Mouse (Mus musculus) CD4-positive naive resting alpha-beta T cell, adult 57 days (primary cell): ENCODE results near the gene Hist1h2ah. TPM values are rescaled to one million over a fixed set of nuclear protein-coding genes. Genes with fewer than 3 reads are reported as not detected.

Experiments
- total RNA-seq: library from RNA; stranded (reverse); gene quantifications from one replicate; pipeline ENCODE4 v1.2.4, GENCODE M21; 2023

Gene Hist1h2ah
- total RNA-seq: 25.1 TPM

DNA sequence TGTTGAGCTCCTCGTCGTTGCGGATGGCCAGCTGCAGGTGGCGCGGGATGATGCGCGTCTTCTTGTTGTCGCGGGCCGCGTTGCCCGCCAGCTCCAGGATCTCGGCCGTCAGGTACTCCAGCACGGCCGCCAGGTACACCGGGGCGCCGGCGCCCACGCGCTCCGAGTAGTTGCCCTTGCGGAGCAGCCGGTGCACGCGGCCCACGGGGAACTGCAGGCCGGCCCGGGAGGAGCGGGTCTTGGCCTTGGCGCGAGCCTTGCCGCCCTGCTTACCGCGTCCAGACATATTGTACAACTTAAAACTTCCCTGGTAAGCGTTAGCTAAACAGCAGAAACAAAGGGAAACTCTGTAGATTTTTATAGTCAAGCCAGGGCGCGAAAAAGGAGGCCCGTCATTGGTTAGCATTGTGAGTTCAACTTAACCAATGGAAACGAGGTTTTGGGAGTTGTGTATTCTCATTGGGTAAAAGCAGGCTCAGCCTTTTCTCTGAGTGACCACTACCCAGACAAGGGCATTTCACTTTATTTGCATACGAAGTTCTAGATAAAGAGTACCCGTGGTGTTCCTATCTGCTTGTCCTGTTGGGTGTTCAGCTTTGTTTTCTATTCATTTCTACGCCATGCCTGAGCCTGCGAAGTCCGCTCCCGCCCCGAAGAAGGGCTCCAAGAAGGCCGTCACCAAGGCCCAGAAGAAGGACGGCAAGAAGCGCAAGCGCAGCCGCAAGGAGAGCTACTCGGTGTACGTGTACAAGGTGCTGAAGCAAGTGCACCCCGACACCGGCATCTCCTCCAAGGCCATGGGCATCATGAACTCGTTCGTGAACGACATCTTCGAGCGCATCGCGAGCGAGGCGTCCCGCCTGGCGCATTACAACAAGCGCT lies at the start of gene Hist1h2ah, which contains the start of gene Hist1h2bk:
TSS of gene Hist1h2ah (minus strand) at position 302 of the 882 bp plus-strand sequence.
TSS of gene Hist1h2bk (plus strand) at position 604 of the 882 bp plus-strand sequence.

DNA sequence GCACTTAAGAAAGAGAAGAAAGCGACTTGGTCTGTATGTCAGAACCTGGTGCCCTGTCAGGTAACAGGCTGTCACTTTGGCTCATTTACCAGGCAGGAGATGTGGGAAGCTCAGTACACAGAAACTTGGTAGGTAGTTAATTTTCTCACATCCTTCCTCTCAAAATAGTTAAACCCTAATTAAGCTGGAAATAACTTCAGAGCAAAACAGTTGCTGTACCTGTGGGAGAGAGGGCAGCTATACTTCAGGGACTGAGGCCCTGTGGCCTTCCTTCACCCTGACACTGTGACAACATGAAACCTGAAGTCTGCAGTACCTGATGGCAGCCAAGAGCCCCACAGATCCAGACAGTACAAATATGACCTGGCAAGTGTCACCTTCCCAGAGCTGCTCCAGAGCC lies 48.8 kb upstream of the Hist1h2ah start, which contains the start of gene Vmn1r188:
TSS of gene Vmn1r188 (plus strand) at position 301 of the 400 bp plus-strand sequence.

DNA sequence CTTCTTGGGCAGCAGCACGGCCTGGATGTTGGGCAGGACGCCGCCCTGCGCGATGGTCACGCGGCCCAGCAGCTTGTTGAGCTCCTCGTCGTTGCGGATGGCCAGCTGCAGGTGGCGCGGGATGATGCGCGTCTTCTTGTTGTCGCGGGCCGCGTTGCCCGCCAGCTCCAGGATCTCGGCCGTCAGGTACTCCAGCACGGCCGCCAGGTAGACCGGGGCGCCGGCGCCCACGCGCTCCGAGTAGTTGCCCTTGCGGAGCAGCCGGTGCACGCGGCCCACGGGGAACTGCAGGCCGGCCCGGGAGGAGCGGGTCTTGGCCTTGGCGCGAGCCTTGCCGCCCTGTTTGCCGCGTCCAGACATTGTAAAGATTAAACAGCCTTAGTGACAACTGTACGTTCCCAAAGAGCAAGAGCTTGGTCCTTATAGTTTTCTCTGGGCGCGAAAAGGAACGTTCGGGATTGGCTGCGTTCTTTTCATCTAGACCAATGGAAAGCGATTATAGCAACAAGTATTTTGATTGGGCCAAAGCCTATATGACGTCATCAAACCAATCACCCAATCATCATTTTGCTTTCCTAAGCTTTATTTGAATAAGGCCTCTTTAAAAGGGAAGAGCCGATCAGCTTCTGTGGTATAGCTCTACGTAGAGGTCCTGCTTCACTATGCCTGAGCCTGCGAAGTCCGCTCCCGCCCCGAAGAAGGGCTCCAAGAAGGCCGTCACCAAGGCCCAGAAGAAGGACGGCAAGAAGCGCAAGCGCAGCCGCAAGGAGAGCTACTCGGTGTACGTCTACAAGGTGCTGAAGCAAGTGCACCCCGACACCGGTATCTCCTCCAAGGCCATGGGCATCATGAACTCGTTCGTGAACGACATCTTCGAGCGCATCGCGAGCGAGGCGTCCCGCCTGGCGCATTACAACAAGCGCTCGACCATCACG lies 7.5 kb upstream of the Hist1h2ah start, which contains the start of the genes Hist1h2ag and Hist1h2bj:
TSS of gene Hist1h2ag (minus strand) at position 377 of the 935 bp plus-strand sequence.
TSS of gene Hist1h2bj (plus strand) at position 647 of the 935 bp plus-strand sequence.

DNA sequence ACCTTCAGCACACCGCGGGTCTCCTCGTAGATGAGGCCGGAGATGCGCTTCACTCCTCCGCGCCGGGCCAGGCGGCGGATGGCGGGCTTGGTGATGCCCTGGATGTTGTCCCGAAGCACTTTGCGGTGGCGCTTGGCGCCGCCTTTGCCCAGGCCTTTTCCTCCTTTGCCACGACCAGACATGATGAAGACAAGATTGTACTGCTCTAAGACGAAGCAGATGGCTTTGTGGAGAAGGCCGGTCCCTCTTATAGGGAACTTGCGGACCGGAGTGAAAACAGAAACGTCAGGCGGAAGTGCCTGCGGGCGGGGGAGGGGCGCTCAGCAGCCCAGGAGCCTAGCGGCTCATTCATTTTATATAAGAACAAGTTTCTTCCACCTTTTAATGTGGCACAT lies 5.8 kb upstream of the Hist1h2ah start, which contains the start of gene Hist1h4i:
TSS of gene Hist1h4i (minus strand) at position 221 of the 395 bp plus-strand sequence.

DNA sequence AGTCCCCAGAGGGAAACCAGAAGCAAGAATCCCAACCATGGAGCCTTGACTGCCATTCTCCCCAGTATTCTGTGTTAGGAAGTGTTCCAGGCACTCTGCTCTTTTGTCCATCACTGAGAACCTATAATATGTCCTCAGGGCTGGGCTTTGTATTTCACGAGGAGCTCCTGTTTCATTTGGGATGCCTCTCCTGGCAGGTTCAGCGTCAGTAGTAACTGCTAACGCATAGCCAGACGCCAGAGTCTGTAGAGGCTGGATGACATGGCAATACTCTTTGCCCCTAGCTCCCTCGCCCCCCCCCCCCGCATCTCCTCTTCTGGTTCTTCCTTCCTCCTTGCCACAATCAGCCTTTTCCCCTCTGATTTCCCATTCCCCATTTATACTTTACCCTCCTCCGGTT lies 25.7 kb downstream of the Hist1h2ah start, which contains the start of gene Prss16:
TSS of gene Prss16 (minus strand) at position 101 of the 400 bp plus-strand sequence.

Other genes with a start within 250 kb of the Hist1h2ah start
- gene Hist1h2an, start 248.3 kb downstream of the Hist1h2ah start, total RNA-seq: 5.2 TPM
- 22.1 TPM for gene Hist1h2bp, start 248.1 kb downstream of the Hist1h2ah start, total RNA-seq
- gene Hist1h2bq, start 225.4 kb downstream of the Hist1h2ah start, total RNA-seq: 49.3 TPM
- 110 TPM for gene Hist1h2ao, start 225.1 kb downstream of the Hist1h2ah start, total RNA-seq
- 248 TPM for gene Hist1h4m, start 223.8 kb downstream of the Hist1h2ah start, total RNA-seq
- 35.4 TPM for gene Hist1h4n, start 203.4 kb downstream of the Hist1h2ah start, total RNA-seq
- 30.3 TPM for gene Hist1h2ap, start 202.1 kb downstream of the Hist1h2ah start, total RNA-seq
- 48.4 TPM for gene Hist1h2br, start 201.8 kb downstream of the Hist1h2ah start, total RNA-seq
- gene Zfp184, start 90.5 kb downstream of the Hist1h2ah start, total RNA-seq: 0.71 TPM
- not detected for gene Pom121l2, start 54.4 kb downstream of the Hist1h2ah start, total RNA-seq
- 0.65 TPM for gene Prss16, start 25.8 kb downstream of the Hist1h2ah start, total RNA-seq
- gene Hist1h2bk, start 302 bp upstream of the Hist1h2ah start, total RNA-seq: 16.7 TPM
- gene Hist1h4i, start 5.8 kb upstream of the Hist1h2ah start, total RNA-seq: 47.7 TPM
- not detected for gene Hist1h2ag, start 7.4 kb upstream of the Hist1h2ah start, total RNA-seq
- gene Hist1h2bj, start 7.6 kb upstream of the Hist1h2ah start, total RNA-seq: 18.5 TPM
- gene Vmn1r188, start 48.9 kb upstream of the Hist1h2ah start, total RNA-seq: not detected
- gene Vmn1r189, start 70.3 kb upstream of the Hist1h2ah start, total RNA-seq: not detected
- gene Vmn1r191, start 148.4 kb upstream of the Hist1h2ah start, total RNA-seq: not detected
- not detected for gene Vmn1r192, start 155.6 kb upstream of the Hist1h2ah start, total RNA-seq
- gene Vmn1r193, start 187.6 kb upstream of the Hist1h2ah start, total RNA-seq: not detected
- gene Vmn1r194, start 208.6 kb upstream of the Hist1h2ah start, total RNA-seq: not detected
- not detected for gene Vmn1r195, start 235.0 kb upstream of the Hist1h2ah start, total RNA-seq